Mouse (Mus musculus) gastrocnemius, adult 8-10 months (tissue): ENCODE results near the gene Ube2j2. TPM values are rescaled to one million over a fixed set of nuclear protein-coding genes. Genes with fewer than 3 reads are reported as not detected.

Source experiments
- DNase-seq, 2 experiments: peaks; one replicate each; pipeline ENCODE4 v3.0.0; 2022; ENCODE audit warnings: low spot score in 2 of 2
- microRNA-seq: library from miRNA; unstranded; fragments of <30 nt; microRNA quantifications from one replicate; pipeline ENCODE4 v1.2.0, GENCODE M21; 2022
- total RNA-seq, 4 experiments: library from RNA; stranded (reverse); gene quantifications; 2 replicates each; pipeline ENCODE4 v1.2.4; 2022

Gene Ube2j2
- total RNA-seq, 4 experiments from 2014 or later: 53.4 to 69.1 (median 58.7) TPM

DNA sequence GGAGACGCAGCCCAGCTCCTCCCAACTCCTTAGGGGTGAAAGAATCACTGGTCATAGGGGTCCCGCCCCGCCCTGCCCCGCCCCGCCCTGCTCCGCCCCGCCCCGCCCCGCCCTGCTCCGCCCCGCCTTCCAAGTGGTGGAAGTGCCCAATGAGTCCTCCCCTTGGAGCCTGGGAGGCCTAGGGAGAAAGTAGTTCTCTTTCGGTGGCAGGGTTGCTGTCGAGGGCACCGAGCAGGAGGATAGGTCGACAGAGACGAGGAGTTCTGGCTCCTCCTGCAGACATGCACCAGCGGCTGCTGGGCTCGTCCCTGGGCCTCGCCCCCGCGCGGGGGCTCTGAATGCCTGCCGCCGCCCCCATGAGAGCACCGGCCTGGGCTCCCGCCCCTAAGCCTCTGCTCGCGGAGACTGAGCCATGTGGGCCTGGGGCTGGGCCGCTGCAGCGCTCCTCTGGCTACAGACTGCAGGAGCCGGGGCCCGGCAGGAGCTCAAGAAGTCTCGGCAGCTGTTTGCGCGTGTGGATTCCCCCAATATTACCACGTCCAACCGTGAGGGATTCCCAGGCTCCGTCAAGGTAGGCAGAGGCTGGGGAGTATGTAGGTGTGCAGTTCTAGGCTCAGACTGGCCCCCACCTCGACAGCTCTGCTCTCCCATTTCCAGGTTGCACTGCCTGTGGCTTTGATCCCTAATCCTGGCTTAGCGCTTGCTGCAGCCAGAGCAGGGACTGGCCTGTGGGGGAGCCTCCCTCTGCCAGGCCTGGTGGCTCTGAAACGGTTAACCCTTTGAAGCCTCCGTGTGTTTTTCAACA lies 18.7 kb downstream of the Ube2j2 start, which contains the start of gene C1qtnf12:
Gene C1qtnf12, plus strand, starts transcription at position 152 of the 805 bp plus-strand sequence.
- DNase-seq: peak; percentile 5 to 20

DNA sequence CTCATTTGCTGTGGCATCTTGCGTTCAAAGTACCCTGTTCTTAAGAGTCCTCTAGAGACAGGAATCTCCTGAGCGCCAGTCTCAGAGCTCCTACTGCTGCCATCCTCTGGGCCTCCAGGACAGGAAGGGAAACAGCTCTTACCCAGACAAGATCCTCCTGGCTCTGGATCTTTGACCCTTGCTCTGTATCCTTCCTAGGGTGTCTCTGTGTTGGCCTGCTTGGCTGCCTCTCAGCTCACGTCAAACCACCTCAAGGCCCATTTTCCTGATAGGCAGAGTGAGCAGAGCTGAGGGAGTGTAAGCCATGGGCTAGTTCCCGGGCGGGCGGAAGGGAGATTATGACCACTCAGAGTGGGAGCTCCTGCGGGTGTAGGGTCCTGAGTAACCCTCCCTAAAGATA lies 19.5 kb downstream of the Ube2j2 start:
- no peak for DNase-seq

DNA sequence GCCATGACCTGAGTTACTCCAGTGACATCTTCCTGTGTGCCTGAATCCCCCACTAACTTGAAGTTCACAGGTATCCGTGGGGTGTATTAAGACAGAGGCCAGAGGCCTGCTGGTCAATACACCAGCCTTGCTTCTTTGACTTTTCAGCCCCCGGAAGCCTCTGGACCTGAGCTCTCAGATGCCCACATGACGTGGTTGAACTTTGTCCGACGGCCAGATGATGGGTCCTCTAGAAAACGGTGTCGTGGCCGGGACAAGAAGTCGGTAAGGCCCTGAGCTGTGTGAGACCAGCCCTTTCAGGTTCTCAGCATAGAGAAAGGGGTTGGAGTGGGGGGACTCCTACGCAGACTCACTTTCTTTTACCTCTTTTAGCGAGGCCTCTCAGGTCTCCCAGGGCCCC lies 20.8 kb downstream of the Ube2j2 start:
- no peak for DNase-seq

DNA sequence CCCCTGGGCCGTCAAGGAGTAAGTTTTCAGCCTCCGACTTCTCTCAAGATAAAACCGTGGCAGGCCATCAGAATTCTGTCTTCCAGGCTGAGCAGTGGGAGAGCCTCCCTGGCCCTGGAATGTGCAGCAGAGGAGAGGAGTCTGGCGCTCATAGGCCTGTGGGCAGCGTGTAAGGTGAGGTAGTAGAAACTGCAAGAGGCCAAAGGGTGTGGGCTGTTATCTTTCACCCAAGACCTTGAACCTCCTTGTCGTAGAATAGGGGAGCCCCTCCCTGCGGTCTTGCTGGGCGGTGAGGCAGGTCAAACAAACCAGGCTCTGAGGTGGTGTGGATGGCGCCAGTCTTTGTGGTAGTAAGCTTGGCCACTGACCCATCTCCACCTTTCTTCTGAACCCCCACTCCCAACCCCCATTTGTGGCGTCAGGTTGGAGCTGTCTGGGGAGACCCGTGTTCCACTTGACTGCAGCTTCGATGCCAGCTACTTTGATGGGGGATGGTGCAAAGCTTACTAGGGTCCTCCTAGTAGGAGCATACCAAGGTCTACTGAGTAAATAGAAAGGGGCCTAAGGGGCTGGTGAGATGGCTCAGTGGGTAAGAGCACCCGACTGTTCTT lies 25.5 kb downstream of the Ube2j2 start:
- no peak for DNase-seq

DNA sequence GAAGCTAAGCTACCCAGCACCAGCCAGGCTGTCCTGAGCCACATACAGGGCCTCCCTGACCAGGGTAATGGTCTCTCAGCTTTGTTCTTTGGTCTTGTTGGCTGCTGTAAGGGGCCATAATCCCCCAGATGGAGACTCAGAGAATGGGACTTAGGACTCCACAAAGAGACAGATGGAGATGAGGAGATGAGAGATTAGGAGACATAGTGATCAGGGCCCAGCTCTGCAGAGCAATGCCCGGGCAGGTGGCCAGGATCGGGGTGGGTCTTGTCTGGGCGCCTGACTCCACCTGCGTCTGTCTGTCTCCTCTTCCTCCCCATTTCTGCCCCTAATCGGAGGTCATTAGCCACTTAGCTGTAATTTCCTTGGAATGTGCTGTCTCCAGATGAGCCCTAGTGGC lies 26.7 kb downstream of the Ube2j2 start:
- no peak for DNase-seq

DNA sequence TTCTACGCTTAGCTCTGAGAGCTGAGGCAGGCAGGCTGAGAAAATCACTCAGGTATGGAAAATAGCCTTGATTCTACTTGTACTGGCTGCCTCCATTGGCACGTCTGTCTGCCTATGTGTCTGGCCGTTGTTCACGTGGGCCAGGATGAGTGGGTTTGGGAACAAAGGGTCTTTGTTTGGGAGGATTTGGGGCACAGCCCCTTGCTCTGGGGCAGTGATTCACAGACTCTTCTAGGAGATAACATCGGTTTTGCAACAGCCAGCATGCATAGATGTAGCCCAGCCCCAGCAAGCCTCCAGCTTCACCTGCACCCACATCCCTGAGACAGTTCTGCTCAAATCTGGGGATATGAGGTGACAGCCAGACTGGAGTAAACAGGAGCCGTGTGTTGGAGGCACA lies 29.0 kb downstream of the Ube2j2 start:
- DNase-seq: no peak

DNA sequence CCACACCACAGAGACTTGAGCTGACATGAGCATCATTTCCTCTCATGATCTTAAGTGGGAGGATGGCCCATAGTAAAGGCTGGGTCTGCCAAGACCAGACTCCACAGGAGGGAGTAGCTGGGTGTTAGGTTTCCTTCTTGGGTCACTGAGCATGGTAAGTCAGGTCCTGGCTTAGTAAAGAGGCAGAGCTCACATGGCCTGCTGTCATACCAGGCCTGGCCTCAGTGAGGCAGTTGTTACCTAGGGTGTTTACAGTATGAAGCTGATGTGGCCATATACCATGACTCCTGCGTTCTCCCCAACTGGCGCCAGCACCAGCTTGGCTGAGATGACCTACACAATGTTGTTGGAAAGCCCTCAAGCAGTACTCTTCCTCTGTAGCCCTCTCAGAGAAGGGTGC lies 29.6 kb downstream of the Ube2j2 start:
- no peak for DNase-seq

DNA sequence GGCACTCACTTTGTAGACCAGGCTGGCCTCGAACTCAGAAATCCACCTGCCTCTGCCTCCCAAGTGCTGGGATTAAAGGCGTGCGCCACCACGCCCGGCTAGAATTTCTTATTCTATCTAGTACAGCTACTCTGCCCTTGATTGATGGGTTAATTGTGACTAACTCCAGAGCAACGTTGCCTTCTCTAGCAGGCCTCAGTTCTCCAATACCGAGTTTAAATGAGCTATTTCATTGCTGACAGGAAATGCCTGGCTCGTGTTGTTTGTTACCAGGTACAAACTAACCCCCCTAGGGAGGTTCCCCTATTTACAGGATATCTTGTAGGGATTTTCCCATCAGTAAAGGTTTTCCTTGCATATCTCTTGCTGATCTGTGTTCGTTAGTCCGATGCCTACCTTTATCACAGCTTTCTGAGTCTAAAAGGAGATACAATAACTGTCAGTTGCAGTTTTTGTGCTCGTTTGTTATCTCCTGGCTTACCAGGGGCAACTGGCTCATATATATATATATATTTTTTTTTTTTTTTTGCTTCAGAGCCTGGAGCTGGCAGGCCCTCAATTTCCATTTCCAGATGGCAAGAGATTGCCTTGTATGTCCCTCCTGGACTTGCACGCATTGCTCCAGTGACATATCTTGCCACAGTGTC lies 37.9 kb downstream of the Ube2j2 start:
- no peak for DNase-seq

DNA sequence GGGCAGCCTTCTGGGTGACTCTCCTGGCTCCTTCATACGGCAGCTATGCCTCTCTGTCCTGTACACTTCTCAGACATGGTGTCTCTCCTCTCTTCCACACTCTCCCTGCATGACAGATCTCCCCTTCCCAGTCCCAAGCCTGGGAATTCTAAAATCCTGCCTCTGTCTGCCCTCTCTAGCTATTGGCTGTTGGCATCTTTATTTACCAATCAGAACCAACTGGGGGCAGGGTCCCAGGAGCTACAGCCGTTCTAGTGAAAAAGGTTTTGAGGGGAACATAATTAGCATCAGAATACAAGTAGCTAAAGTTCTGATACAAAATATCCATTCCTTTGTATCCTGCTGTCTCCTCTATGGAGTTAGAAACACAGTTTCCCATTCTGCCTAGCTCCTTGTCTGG lies 40.2 kb downstream of the Ube2j2 start:
- no peak for DNase-seq

DNA sequence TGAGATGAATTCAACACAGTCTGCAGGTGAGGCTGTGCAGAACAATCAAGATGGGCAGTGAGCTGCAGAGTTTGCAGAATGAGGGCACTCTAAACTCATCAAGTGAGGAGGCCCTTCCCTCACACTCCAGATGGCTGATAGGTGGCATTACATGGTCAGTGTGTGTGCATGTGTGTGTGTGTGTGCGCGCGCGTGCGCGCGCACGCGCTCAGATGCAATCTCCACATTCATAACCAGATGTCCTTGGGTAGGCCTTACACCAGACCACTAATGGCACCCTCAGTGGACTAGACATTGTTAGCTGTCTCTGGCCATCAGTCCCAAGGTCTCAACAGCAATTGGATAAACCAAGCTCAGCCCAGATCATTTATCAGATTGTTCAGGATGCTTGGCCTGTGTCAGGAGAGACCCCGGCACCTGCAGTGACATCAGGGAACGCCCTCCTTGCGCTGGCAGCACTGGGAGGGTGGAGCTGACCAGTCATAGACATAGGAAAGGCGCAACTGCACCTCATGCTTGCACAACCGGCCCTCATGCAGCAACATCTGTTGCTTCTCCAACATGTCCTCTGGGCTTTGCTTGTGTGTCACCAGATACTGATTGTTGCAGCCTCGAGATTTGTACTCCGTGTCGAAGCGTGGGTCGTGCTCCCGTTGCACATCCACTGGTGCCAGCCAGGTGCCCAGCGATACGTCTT lies 47.7 kb downstream of the Ube2j2 start:
- DNase-seq: no peak

DNA sequence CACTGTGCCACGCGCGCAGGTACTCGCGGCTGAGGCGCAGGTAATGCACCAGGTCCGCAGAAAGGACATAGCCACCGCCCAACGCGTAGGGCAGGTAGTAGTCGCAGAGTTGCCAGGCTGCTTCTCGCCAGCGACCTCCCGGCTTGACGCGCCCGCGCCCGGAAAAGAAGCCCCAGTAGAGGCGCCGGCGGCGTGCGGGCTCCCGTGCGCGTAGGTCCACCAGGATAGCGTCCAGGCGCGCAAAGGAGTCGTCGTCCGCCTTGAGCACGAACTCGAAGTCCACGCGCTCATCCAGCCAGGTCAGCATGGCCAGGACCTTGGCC lies 48.2 kb downstream of the Ube2j2 start:
- DNase-seq: no peak

DNA sequence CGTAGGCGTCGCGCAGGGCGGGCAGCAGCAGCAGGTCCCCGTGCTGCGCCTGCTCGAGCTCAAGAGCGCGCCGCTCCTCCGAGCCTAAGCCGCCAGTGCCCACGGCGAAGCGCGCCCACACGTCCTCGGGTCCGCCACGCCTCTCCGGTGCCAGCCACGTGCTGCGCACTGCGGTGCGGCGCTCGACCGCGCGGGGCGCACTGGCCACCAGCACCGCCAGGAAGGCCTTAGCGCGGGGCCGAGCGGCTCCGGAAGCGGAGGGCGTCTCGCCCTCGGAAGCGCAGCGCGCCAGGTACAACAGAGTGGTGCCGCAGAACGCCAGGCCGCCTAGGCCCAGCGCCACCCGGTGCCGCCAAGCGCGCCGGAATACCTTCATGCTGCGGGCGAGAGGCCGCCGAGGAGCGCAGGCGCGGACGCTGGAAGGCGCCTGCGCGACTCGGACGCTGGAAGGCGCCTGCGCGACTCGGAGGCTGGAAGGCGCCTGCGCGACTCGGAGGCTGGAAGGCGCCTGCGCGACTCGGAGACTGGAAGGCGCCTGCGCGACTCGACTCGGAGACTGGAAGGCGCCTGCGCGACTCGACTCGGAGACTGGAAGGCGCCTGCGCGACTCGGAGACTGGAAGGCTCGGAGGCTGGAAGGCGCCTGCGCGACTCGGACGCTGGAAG lies 48.7 kb downstream of the Ube2j2 start, which contains the start of the genes B3galt6 and Sdf4:
Gene B3galt6, minus strand, starts transcription at position 409 of the 665 bp plus-strand sequence.
Gene Sdf4, plus strand, starts transcription at position 632 of the 665 bp plus-strand sequence.
- DNase-seq: peak; percentile 74 to 81

DNA sequence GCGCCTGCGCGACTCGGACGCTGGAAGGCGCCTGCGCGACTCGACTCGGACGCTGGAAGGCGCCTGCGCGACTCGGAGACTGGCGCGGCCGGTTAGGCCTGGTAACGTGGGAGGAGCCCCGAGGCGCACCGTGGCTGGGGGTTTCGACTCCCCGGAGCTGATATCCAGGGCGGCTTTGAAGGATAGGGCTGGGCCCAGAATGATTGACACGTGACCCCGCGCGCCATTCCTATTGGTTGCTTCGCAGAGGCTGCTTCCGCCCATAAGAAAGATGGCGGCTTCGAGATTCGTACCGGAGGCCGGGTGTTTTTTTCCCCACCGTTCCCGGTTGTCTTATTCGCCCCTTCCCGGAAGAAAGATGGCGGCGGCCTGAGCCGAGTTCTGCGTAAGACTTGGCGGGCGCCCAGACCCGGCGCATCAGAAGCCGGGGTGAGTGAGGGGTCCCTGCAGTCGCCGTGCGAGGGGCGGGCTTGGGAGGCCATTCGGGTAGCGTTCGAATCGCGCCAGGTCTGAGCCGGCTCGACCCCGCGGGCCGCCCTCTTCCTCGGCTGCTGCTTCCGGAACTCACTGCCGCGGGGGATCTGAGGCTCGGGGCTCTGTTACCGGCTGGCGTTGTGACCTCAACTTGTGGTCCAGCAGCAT lies 49.4 kb downstream of the Ube2j2 start:
- DNase-seq: peak; percentile 92 to 94

DNA sequence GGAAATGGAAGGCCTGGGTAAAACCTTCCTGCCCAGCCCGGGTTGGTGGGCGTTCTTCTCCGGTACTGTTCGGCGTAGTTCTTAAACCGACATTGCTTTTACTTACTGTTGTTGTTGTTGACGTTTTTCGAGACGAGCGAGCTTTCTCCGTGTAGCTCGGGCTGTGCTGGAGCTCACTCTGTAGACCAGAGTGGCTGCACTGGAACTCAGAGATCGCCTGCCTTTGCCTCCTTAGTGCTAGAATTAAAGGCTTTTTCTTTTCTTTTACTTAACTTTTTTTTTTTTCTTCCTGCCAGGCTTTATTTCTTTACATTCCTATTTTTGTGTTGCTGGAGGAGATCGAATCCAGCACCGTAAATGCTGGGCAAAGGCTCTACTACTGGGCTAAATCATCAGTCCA lies 50.0 kb downstream of the Ube2j2 start:
- no peak for DNase-seq

DNA sequence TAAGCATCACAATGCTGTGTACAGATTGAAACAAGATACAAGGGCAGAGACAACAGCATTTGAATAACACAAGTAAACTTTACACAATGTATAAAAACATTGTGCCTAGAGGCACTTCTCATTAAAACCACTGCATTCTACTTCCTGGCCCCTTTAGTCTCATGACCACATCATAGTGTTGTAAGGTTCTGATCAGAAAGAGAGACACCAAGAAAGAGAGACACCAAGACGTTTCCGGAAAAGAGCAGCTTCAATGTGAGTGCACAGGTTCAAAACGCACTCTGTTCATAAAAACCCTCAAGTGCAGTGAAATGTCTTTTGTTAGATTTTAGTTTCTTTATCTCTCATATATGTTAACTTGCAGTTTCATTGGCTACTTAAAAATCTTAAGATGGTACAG lies 60.5 kb downstream of the Ube2j2 start:
- no peak for DNase-seq

DNA sequence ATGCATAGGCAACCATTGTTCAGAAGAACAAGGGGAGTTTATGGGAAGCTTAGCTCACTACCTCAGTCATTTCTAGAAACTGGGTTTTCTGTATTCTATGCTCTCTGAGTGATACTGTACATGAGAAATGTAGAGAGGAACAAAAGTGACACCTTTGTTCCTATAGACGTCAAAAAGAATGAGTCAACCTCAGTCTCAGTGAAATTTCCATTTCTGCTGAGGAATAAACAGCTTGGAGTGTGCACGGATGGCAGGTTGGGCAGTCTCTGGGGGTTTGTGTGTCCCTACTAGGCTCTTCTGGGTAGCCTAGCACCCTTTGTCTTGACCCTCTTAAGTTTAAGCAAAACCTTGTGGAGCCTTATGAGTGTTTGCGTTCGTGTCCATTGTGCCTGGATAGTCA lies 64.7 kb downstream of the Ube2j2 start:
- DNase-seq: no peak

Small RNA genes within 50 kb of the gene (microRNA-seq; reads per million reads assigned to microRNA genes)
- not detected for gene Gm22991

Other genes with a start within 250 kb of the Ube2j2 start
- gene Fndc10, start 249.5 kb upstream of the Ube2j2 start, total RNA-seq: 1 to 10 TPM in 3 of 4 experiments, under 1 TPM in 1; 0.70 to 1.5 (median 1.1) TPM
- 10 to 100 TPM; 37.8 to 42.0 (median 38.2) TPM for gene Ssu72, start 239.0 kb upstream of the Ube2j2 start, total RNA-seq
- gene Tmem240, start 209.0 kb upstream of the Ube2j2 start, total RNA-seq: under 1 TPM; 0.19 to 0.62 (median 0.37) TPM
- 10 to 100 TPM; 23.8 to 25.1 (median 23.9) TPM for gene Atad3a, start 182.7 kb upstream of the Ube2j2 start, total RNA-seq
- 1 to 10 TPM; 4.0 to 8.9 (median 6.2) TPM for gene Vwa1, start 169.1 kb upstream of the Ube2j2 start, total RNA-seq
- gene Tmem88b, start 158.0 kb upstream of the Ube2j2 start, total RNA-seq: under 1 TPM; 0.21 to 0.72 (median 0.31) TPM
- gene Ankrd65, start 153.4 kb upstream of the Ube2j2 start, total RNA-seq: not detected
- gene Mrpl20, start 141.0 kb upstream of the Ube2j2 start, total RNA-seq: 10 to 100 TPM; 46.2 to 50.5 (median 47.7) TPM
- 10 to 100 TPM; 11.6 to 19.5 (median 15.0) TPM for gene Ccnl2, start 131.3 kb upstream of the Ube2j2 start, total RNA-seq
- 10 to 100 TPM; 73.1 to 83.9 (median 79.0) TPM for gene Aurkaip1, start 112.6 kb upstream of the Ube2j2 start, total RNA-seq
- 10 to 100 TPM; 16.5 to 34.5 (median 24.9) TPM for gene Mxra8, start 104.2 kb upstream of the Ube2j2 start, total RNA-seq
- 100 to 1,000 TPM; 117 to 124 (median 120) TPM for gene Dvl1, start 96.4 kb upstream of the Ube2j2 start, total RNA-seq
- under 1 TPM in 2 of 4 experiments, not detected in 2; 0.11 to 0.12 TPM for gene Tas1r3, start 80.5 kb upstream of the Ube2j2 start, total RNA-seq
- 10 to 100 TPM; 11.0 to 18.7 (median 16.1) TPM for gene Cptp, start 74.4 kb upstream of the Ube2j2 start, total RNA-seq
- 10 to 100 TPM; 13.0 to 16.8 (median 14.1) TPM for gene Ints11, start 74.3 kb upstream of the Ube2j2 start, total RNA-seq
- 10 to 100 TPM; 14.2 to 17.0 (median 14.9) TPM for gene Pusl1, start 52.0 kb upstream of the Ube2j2 start, total RNA-seq
- gene Acap3, start 52.0 kb upstream of the Ube2j2 start, total RNA-seq: 1 to 10 TPM; 5.6 to 8.3 (median 7.2) TPM
- gene C1qtnf12, start 18.5 kb downstream of the Ube2j2 start, total RNA-seq: 10 to 100 TPM; 14.6 to 22.4 (median 20.8) TPM
- gene B3galt6, start 48.8 kb downstream of the Ube2j2 start, total RNA-seq: 1 to 10 TPM in 3 of 4 experiments, under 1 TPM in 1; 0.94 to 1.8 (median 1.6) TPM
- gene Sdf4, start 49.0 kb downstream of the Ube2j2 start, total RNA-seq: 10 to 100 TPM; 68.8 to 85.8 (median 77.5) TPM
- gene Tnfrsf4, start 70.0 kb downstream of the Ube2j2 start, total RNA-seq: 1 to 10 TPM in 3 of 4 experiments, under 1 TPM in 1; 0.65 to 1.9 (median 1.4) TPM
- gene Tnfrsf18, start 82.3 kb downstream of the Ube2j2 start, total RNA-seq: not detected
- not detected for gene Ttll10, start 115.6 kb downstream of the Ube2j2 start, total RNA-seq
- gene 9430015G10Rik, start 166.2 kb downstream of the Ube2j2 start, total RNA-seq: 1 to 10 TPM; 2.1 to 4.2 (median 2.4) TPM
- not detected for gene Rnf223, start 186.7 kb downstream of the Ube2j2 start, total RNA-seq